Mouse (Mus musculus) forebrain, embryonic 16.5 days (tissue): ENCODE results near the gene Rapgef5. TPM values are rescaled to one million over a fixed set of nuclear protein-coding genes. Genes with fewer than 3 reads are reported as not detected.
"Not testable (repeated sequence)": the region's sequence is repeated elsewhere in the genome, so short reads cannot be mapped to it uniquely, and the experiment has no call there.

Source experiments
- ATAC-seq: fragments of 200-750 bp; cut with Nextera tagmentation; 2 replicates; pipeline ENCODE4 v1.8.0; 2017; ENCODE audit warnings: mild to moderate bottlenecking, moderate library complexity
- H3K27ac ChIP-seq: fragments of 300-500 bp; sonication (generic); 2 replicates; pipeline ENCODE4 v1.5.1; 2014; ENCODE audit warnings: low read length, control low read depth
- H3K27me3 ChIP-seq: fragments of 300-500 bp; sonication (generic); replicated peaks from 2 replicates; pipeline ENCODE4 v1.6.1; 2014; ENCODE audit warnings: low read length; ENCODE audit not compliant: control insufficient read depth, insufficient read depth
- H3K36me3 ChIP-seq: fragments of 300-500 bp; sonication (generic); 2 replicates; pipeline ENCODE4 v1.6.1; 2014; ENCODE audit not compliant: control insufficient read depth, insufficient read depth
- H3K4me1 ChIP-seq: fragments of 300-500 bp; sonication (generic); replicated peaks from 2 replicates; pipeline ENCODE4 v1.6.1; 2014; ENCODE audit warnings: low read length; ENCODE audit not compliant: control insufficient read depth, insufficient read depth
- H3K4me2 ChIP-seq: fragments of 300-500 bp; sonication (generic); 2 replicates; pipeline ENCODE4 v1.6.1; 2014; ENCODE audit warnings: mild to moderate bottlenecking, low read length, control low read depth
- H3K4me3 ChIP-seq: fragments of 300-500 bp; sonication (generic); replicated peaks from 2 replicates; pipeline ENCODE4 v1.5.1; 2014; ENCODE audit warnings: mild to moderate bottlenecking, low read length, control low read depth
- H3K9ac ChIP-seq: fragments of 300-500 bp; sonication (generic); replicated peaks from 2 replicates; pipeline ENCODE4 v1.6.1; 2014; ENCODE audit warnings: low read depth, low read length, control low read depth
- H3K9me3 ChIP-seq: fragments of 300-500 bp; sonication (generic); 2 replicates; pipeline ENCODE4 v1.6.1; 2016; ENCODE audit warnings: low read length; ENCODE audit not compliant: control insufficient read depth
- WGBS: fragments of 180-500 bp; shearing (Covaris S2); extraction: QIAGEN DNeasy Blood & Tissue Kit; methylation state at CpG from one replicate; pipeline ENCODE4 v1.1.7; 2014; 5-methylcytosine and 5-hydroxymethylcytosine counted together
- polyA plus RNA-seq: library from polyadenylated mRNA; unstranded; fragments of >200 nt; fragmentation: Nextera tagmentation; extraction: Ambion mirVana; gene quantifications from 2 replicates; pipeline ENCODE4 v1.2.1, GENCODE M21; 2015

Rapgef5 gene
- polyA plus RNA-seq, 1 experiment from 2014 or later: 36.6 TPM

GRCm38 (mm10) chr12:117803989-117804388 is 287.7 kb downstream of the Rapgef5 start, which contains the start of gene Cdca7l:
Gene Cdca7l (plus strand): TSS chr12:117804289.
- H3K4me2 ChIP-seq, H3K27ac ChIP-seq, ATAC-seq, H3K9ac ChIP-seq, H3K9me3 ChIP-seq, H3K4me3 ChIP-seq, H3K36me3 ChIP-seq: not testable (repeated sequence)
- Histone ChIP-seq H3K27me3 (peaks cover 18% of the 10 kb centered on the region; the same call in 1 of the 2 replicates), H3K4me1 (peaks cover 30% of the 10 kb centered on the region)
- no CpG with 5 or more reads among the region's 6 CpGs for WGBS

GRCm38 (mm10) chr12:117805576-117805975 is 289.3 kb downstream of the Rapgef5 start:
- H3K9me3 ChIP-seq: no peaks in the 10 kb centered on the region
- H3K9ac ChIP-seq: no peak overlapping the region
- peak overlapping the region; percentile 29 for H3K4me3 ChIP-seq
- peaks cover 43% of the 10 kb centered on the region for H3K4me1 ChIP-seq
- peak; percentile 3; the same call in 1 of the 2 replicates for ATAC-seq
- H3K27ac ChIP-seq: no peak overlapping the region
- H3K36me3 ChIP-seq: no peaks in the 10 kb centered on the region
- H3K4me2 ChIP-seq: peak overlapping the region; percentile 51
- peaks cover 23% of the 10 kb centered on the region; the same call in 1 of the 2 replicates for H3K27me3 ChIP-seq
- 37% methylated on average over 4 of the region's 4 CpGs for WGBS

- Histone ChIP-seq H3K4me1 (peaks cover 43% of the 10 kb centered on the region), H3K4me2 (peak overlapping the region; percentile 51), H3K36me3 (no peaks in the 10 kb centered on the region), H3K27me3 (peaks cover 23% of the 10 kb centered on the region; the same call in 1 of the 2 replicates), H3K9me3 (no peaks in the 10 kb centered on the region), H3K27ac (peak overlapping the region; percentile 39; the same call in 1 of the 2 replicates), H3K4me3 (peak overlapping the region; percentile 29), H3K9ac (peak overlapping the region; percentile 41; the same call in 1 of the 2 replicates)
- peak; percentile 61 for ATAC-seq
- WGBS: 5% methylated on average over 12 of the region's 12 CpGs
Observed at GRCm38 (mm10) chr12:117806007-117806451, 289.8 kb downstream of the Rapgef5 start.

- H3K36me3 ChIP-seq: no peaks in the 10 kb centered on the region
- no peaks in the 10 kb centered on the region for H3K9me3 ChIP-seq
- WGBS: 4% methylated on average over 4 of the region's 4 CpGs
- H3K27me3 ChIP-seq: peaks cover 23% of the 10 kb centered on the region; the same call in 1 of the 2 replicates
- ATAC-seq: peak; percentile 4; the same call in 1 of the 2 replicates
- H3K4me2 ChIP-seq: peak overlapping the region; percentile 51
- H3K27ac ChIP-seq: peak overlapping the region; percentile 39
- peaks cover 43% of the 10 kb centered on the region for H3K4me1 ChIP-seq
- H3K4me3 ChIP-seq: peak overlapping the region; percentile 29
- peak overlapping the region; percentile 41; the same call in 1 of the 2 replicates for H3K9ac ChIP-seq
Observed at GRCm38 (mm10) chr12:117806470-117806869, 290.2 kb downstream of the Rapgef5 start.

- ATAC-seq: no peak
- Histone ChIP-seq H3K36me3 (no peaks in the 10 kb centered on the region), H3K4me2 (peak overlapping the region; percentile 34), H3K4me1 (peaks cover 43% of the 10 kb centered on the region), H3K27ac (no peak overlapping the region; the same call in 1 of the 2 replicates), H3K27me3 (peaks cover 23% of the 10 kb centered on the region), H3K4me3 (no peak overlapping the region), H3K9ac (no peak overlapping the region), H3K9me3 (no peaks in the 10 kb centered on the region)
- WGBS: 25% methylated on average over 10 of the region's 12 CpGs
Observed at GRCm38 (mm10) chr12:117807637-117808036, 291.4 kb downstream of the Rapgef5 start.

- Histone ChIP-seq H3K27ac (peak overlapping the region; percentile 16; the same call in 1 of the 2 replicates), H3K27me3 (peaks cover 23% of the 10 kb centered on the region), H3K36me3 (no peaks in the 10 kb centered on the region), H3K4me3 (peak overlapping the region; percentile 20), H3K9ac (no peak overlapping the region), H3K4me1 (peaks cover 43% of the 10 kb centered on the region), H3K9me3 (no peaks in the 10 kb centered on the region), H3K4me2 (peak overlapping the region; percentile 43)
- 10% methylated on average over 17 of the region's 17 CpGs for WGBS
- no peak for ATAC-seq
Observed at GRCm38 (mm10) chr12:117808355-117809326, 292.4 kb downstream of the Rapgef5 start.
